Mouse (Mus musculus) liver, embryonic 13.5 days (tissue): ENCODE results near the gene Metap1. TPM values are rescaled to one million over a fixed set of nuclear protein-coding genes. Genes with fewer than 3 reads are reported as not detected.

Source experiments
- ATAC-seq: fragments of 200-750 bp; cut with Nextera tagmentation; 2 replicates; pipeline ENCODE4 v1.8.0; 2017; ENCODE audit warnings: low read depth, mild to moderate bottlenecking, moderate number of reproducible peaks, moderate library complexity
- DNase-seq: peaks from one replicate; pipeline ENCODE4 v3.0.0; 2022
- H3K27ac ChIP-seq: fragments of 300-500 bp; sonication (generic); 2 replicates; pipeline ENCODE4 v1.5.1; 2015; ENCODE audit warnings: moderate library complexity, mild to moderate bottlenecking, inconsistent platforms
- H3K27me3 ChIP-seq: fragments of 300-500 bp; sonication (generic); 2 replicates; pipeline ENCODE4 v1.6.1; 2015; ENCODE audit warnings: mild to moderate bottlenecking, inconsistent platforms
- H3K36me3 ChIP-seq: fragments of 300-500 bp; sonication (generic); 2 replicates; pipeline ENCODE4 v1.6.1; 2015; ENCODE audit warnings: mild to moderate bottlenecking, inconsistent platforms
- H3K4me1 ChIP-seq: fragments of 300-500 bp; sonication (generic); replicated peaks from 2 replicates; pipeline ENCODE4 v1.6.1; 2015; ENCODE audit warnings: inconsistent platforms
- H3K4me2 ChIP-seq: fragments of 300-500 bp; sonication (generic); 2 replicates; pipeline ENCODE4 v1.6.1; 2015; ENCODE audit warnings: inconsistent platforms, mild to moderate bottlenecking, moderate library complexity
- H3K4me3 ChIP-seq: fragments of 300-500 bp; sonication (generic); replicated peaks from 2 replicates; pipeline ENCODE4 v1.5.1; 2015; ENCODE audit warnings: mild to moderate bottlenecking, inconsistent platforms
- H3K9ac ChIP-seq: fragments of 300-500 bp; sonication (generic); 2 replicates; pipeline ENCODE4 v1.6.1; 2015; ENCODE audit warnings: mild to moderate bottlenecking, inconsistent platforms
- H3K9me3 ChIP-seq: fragments of 300-500 bp; sonication (generic); replicated peaks from 2 replicates; pipeline ENCODE4 v1.6.1; 2016; ENCODE audit warnings: inconsistent platforms
- whole genome bisulfite sequencing: fragments of 180-500 bp; shearing (Covaris S2); methylation state at CpG from one replicate; pipeline ENCODE4 v1.1.7; 2015; ENCODE audit not compliant: insufficient replicate concordance; 5-methylcytosine and 5-hydroxymethylcytosine counted together
- polyA plus RNA-seq: library from polyadenylated mRNA; unstranded; fragments of >200 nt; fragmentation: Nextera tagmentation; extraction: Ambion mirVana; gene quantifications from 2 replicates; pipeline ENCODE4 v1.2.1, GENCODE M21; 2015

Gene Metap1
- 26.1 and 32.0 TPM in 2 replicates for polyA plus RNA-seq

DNA sequence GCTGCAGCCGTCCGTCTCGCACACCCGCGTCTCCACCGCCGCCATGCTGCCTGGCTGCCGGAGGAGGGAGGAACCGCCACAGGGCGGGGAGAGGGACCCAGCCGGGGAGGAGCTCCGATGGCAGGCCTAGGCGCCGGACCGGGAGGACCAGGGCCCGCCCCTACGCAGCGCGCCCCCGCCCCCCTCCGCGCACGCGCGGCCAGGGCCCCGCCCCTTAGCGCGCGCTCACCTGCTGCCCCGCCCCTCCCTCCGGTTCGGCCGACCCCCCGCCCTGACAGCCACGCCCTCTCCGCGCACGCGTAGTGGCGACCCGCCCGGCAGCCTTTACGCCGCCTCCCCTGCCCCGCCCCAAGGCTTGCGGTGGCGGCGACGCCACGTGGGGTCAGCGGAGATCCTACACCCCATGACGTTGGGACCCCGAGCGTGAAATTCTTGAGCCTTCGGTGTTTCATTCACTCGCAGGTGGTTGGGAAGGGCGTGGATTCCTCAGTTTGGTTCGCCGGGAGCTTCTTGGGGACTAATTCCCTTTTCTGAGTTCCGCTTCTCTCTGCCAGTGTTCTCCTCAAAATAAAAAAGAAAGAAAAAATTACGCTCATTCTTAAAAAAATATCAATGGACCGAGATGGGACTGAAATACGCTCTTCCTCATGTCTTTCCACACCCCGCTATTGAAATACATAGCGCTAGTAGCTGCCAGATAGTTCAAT, at the start of gene Metap1:
Metap1 (minus strand) TSS at position 189 of the 707 bp plus-strand sequence.
- ATAC-seq, result peak; percentile 99

DNA sequence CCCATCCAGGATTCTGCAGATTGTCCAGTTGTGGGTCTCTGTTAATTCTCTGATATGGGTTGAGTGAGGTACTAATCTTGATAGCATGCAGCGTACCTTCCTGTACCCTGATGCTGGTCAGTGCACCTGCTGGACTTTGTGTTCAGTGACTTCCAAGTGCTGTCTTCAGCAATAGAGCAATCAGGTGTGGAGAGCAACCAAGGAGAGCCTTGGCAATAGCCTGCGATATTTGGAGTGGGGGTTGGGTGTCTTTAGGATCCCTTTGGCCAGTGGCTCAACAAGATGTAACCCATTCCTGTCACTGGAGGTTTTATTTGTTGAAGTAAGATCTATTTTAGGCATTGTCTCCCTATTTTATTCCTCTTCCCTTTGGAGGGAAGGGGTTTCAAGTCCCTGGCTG, 46.7 kb upstream of the Metap1 start:
- WGBS, result 78% methylated on average over 2 of the region's 2 CpGs
- H3K4me1 ChIP-seq, result peaks cover 68% of the 10 kb centered on the region
- no peak overlapping the region for H3K27ac ChIP-seq

More for the DNA sequence above, at the start of gene Metap1:
- peaks cover 17% of the 10 kb centered on the region for H3K36me3 ChIP-seq
- peak within 1 kb of the TSS; percentile 94 for H3K9ac ChIP-seq
- H3K4me2 ChIP-seq, result peak within 1 kb of the TSS; percentile 87
- H3K27ac ChIP-seq, result peak within 1 kb of the TSS; percentile 80
- peak; percentile 92 for DNase-seq
- H3K9me3 ChIP-seq, result no peaks in the 10 kb centered on the region
- WGBS, result under 1% methylated on average over 36 of the region's 65 CpGs
- peaks cover 33% of the 10 kb centered on the region for H3K4me1 ChIP-seq
- no peaks in the 10 kb centered on the region for H3K27me3 ChIP-seq
- peak within 1 kb of the TSS; percentile 93 for H3K4me3 ChIP-seq

GRCm38 (mm10) chr3:138532764-138533163, 43.4 kb upstream of the Metap1 start:
- H3K27me3 ChIP-seq, result no peaks in the 10 kb centered on the region
- H3K4me2 ChIP-seq, result no peak overlapping the region
- H3K4me1 ChIP-seq, result peaks cover 69% of the 10 kb centered on the region
- H3K4me3 ChIP-seq, result no peak overlapping the region
- no peak for DNase-seq
- peaks cover 5% of the 10 kb centered on the region; the same call in 1 of the 2 replicates for H3K36me3 ChIP-seq
- no peak for ATAC-seq
- WGBS, result 23% methylated on average over 2 of the region's 2 CpGs
- no peak overlapping the region for H3K27ac ChIP-seq
- H3K9ac ChIP-seq, result no peak overlapping the region
- H3K9me3 ChIP-seq, result no peaks in the 10 kb centered on the region

More for the DNA sequence above, 46.7 kb upstream of the Metap1 start:
- DNase-seq (no peak), ATAC-seq (no peak)
- Histone ChIP-seq H3K4me2 (no peak overlapping the region), H3K9ac (no peak overlapping the region), H3K9me3 (no peaks in the 10 kb centered on the region), H3K36me3 (peaks cover 11% of the 10 kb centered on the region; the same call in 1 of the 2 replicates), H3K4me3 (no peak overlapping the region), H3K27me3 (no peaks in the 10 kb centered on the region)

GRCm38 (mm10) chr3:138531479-138532181, 42.3 kb upstream of the Metap1 start:
- H3K27ac ChIP-seq, result no peak overlapping the region
- ATAC-seq (no peak), DNase-seq (no peak)
- peak overlapping the region; percentile 32; the same call in 1 of the 2 replicates for H3K4me2 ChIP-seq
- no peak overlapping the region for H3K9ac ChIP-seq
- H3K36me3 ChIP-seq, result peaks cover 5% of the 10 kb centered on the region; the same call in 1 of the 2 replicates
- no peak overlapping the region for H3K4me3 ChIP-seq
- no peaks in the 10 kb centered on the region for H3K27me3 ChIP-seq
- 36% methylated on average over 12 of the region's 12 CpGs for WGBS
- H3K4me1 ChIP-seq, result peaks cover 58% of the 10 kb centered on the region
- H3K9me3 ChIP-seq, result no peaks in the 10 kb centered on the region

GRCm38 (mm10) chr3:138530578-138531478, 41.5 kb upstream of the Metap1 start:
- peak overlapping the region; percentile 35; the same call in 1 of the 2 replicates for H3K9ac ChIP-seq
- peak overlapping the region; percentile 6 for H3K4me3 ChIP-seq
- H3K36me3 ChIP-seq, result peaks cover 3% of the 10 kb centered on the region; the same call in 1 of the 2 replicates
- DNase-seq, result no peak
- no peak for ATAC-seq
- H3K4me1 ChIP-seq, result peaks cover 55% of the 10 kb centered on the region
- no peaks in the 10 kb centered on the region for H3K27me3 ChIP-seq
- no peaks in the 10 kb centered on the region for H3K9me3 ChIP-seq
- 43% methylated on average over 8 of the region's 8 CpGs for WGBS
- H3K4me2 ChIP-seq, result peak overlapping the region; percentile 34
- H3K27ac ChIP-seq, result peak overlapping the region; percentile 20; the same call in 1 of the 2 replicates

DNA sequence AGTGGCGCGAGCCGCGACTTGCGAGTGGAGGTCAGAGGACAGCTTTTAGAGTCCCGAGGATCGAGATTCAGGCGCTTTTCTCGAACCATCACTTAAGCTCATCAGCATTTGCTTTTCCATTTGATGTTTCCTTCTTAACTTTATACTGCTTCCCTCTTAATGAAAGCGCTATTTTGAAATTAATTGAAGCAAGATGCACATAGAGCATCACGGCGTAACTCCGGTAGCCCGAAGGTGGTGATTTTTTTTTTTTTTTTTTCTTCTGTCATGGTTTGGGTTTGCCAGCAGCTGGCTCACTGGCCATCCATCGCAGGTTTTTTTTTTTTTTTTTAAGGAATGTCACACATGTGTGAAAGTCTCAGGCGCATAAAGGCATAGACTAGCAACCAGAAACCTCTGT, 39.0 kb upstream of the Metap1 start:
- 2% methylated on average over 16 of the region's 16 CpGs for WGBS
- Histone ChIP-seq H3K4me1 (peaks cover 58% of the 10 kb centered on the region), H3K27ac (peak overlapping the region; percentile 89; the same call in 1 of the 2 replicates)

GRCm38 (mm10) chr3:138527667-138528231, 38.4 kb upstream of the Metap1 start:
- peak; percentile 69 for DNase-seq
- Histone ChIP-seq H3K27me3 (no peaks in the 10 kb centered on the region), H3K4me2 (peak overlapping the region; percentile 78), H3K9ac (peak overlapping the region; percentile 99), H3K36me3 (no peaks in the 10 kb centered on the region), H3K9me3 (no peaks in the 10 kb centered on the region), H3K27ac (peak overlapping the region; percentile 89), H3K4me3 (peak overlapping the region; percentile 100), H3K4me1 (peaks cover 53% of the 10 kb centered on the region)
- peak; percentile 63 for ATAC-seq
- WGBS, result under 1% methylated on average over 58 of the region's 64 CpGs

More for the DNA sequence above, 39.0 kb upstream of the Metap1 start:
- ATAC-seq, result no peak
- Histone ChIP-seq H3K9me3 (no peaks in the 10 kb centered on the region), H3K36me3 (no peaks in the 10 kb centered on the region), H3K4me3 (peak overlapping the region; percentile 100), H3K4me2 (peak overlapping the region; percentile 78), H3K9ac (peak overlapping the region; percentile 99), H3K27me3 (no peaks in the 10 kb centered on the region)
- no peak for DNase-seq

DNA sequence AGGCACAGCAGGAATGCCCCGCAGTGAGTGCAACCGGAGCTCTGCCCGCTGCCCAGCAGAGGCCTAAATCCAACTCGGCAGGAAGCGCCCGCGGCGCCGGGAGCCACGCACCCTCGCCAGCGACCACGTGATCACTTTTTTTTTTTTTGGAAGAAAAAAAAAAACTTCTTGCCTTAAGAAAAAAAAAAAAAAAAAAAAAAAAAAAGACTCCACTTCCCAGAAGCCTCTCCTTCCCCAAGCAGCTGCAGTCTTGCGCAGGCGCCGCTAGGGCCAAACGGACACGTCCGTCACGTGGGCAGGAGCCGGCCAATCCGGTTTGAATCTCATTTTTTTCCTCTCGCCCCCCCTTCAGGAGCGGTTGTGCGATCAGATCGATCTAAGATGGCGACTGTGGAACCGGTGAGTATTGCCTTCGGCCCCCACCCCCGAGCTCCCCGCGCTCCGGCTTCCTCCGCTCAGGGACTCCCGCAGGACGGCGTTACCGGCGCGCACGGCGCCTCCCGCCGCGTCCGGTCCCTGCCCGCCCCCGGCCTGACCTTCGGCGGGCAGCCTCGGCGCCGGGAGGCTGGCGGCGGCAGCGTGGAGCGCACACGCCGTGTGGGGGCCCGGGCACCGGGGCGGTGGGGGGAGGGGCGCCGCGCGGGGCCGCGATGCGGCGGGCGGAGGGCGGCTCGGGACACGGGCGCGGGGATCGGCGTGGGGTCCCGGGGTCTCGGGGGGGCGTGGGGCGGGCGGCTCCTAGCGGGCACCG, 37.8 kb upstream of the Metap1 start:
- Histone ChIP-seq H3K4me2 (peak overlapping the region; percentile 95), H3K27ac (peak overlapping the region; percentile 89), H3K9me3 (no peaks in the 10 kb centered on the region), H3K36me3 (no peaks in the 10 kb centered on the region), H3K27me3 (no peaks in the 10 kb centered on the region), H3K4me3 (peak overlapping the region; percentile 100), H3K9ac (peak overlapping the region; percentile 99), H3K4me1 (peaks cover 47% of the 10 kb centered on the region)
- under 1% methylated on average over 72 of the region's 85 CpGs for WGBS
- peak; percentile 87 for ATAC-seq
- peak; percentile 98 for DNase-seq

DNA sequence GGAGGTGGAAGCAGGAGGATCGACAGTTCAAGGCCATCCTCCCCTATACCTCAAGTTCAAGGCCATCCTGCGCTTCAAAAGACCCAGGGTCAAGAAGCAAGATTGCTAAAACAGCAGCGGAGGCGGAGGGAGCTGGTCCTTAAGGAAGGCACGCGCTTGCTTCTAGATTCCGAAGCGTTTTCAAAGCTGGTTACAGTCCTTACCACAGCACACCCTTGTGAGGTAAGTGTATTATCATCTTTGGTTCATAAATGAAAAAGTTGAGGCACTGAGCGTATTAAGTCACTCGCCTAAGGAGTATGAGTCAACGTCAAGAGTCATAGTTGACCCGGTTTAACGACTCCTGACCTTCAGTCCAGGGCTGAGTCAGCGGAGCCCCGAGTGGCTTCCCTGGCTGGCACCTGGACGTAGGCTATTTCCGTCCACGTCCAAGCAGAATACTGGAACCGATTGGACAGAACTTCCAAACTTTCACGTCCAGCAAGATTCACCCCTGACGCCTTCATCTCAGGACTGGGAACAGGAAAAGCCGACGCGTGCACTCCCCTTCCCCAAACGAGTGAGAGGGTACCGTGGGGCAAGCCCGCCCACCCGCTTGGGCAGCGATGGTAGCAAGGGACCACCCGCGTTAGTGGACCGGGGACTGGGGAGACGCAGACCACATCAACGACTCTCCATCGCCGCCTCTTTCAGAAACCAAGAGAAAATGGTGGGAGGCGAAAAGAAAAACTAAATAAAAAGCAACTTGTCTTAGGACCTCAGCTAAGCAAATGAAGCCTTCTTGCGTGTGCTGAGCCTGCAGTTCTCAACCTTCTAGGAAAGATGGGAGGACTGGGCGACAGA, 37.0 kb upstream of the Metap1 start, which contains the start of gene Eif4e:
Eif4e (plus strand) TSS at position 107 of the 843 bp plus-strand sequence.
- H3K4me1 ChIP-seq, result peaks cover 39% of the 10 kb centered on the region
- H3K4me2 ChIP-seq, result peak within 1 kb of the TSS; percentile 95
- WGBS, result 3% methylated on average over 39 of the region's 39 CpGs
- H3K27me3 ChIP-seq, result no peaks in the 10 kb centered on the region
- ATAC-seq (peak; percentile 48), DNase-seq (peak; percentile 42)
- H3K9ac ChIP-seq, result peak within 1 kb of the TSS; percentile 88
- no peaks in the 10 kb centered on the region for H3K36me3 ChIP-seq
- H3K9me3 ChIP-seq, result no peaks in the 10 kb centered on the region
- peak within 1 kb of the TSS; percentile 88 for H3K27ac ChIP-seq
- H3K4me3 ChIP-seq, result peak within 1 kb of the TSS; percentile 100
